Mouse (Mus musculus): ENCODE results near the gene Tomm40. TPM values are rescaled to one million over a fixed set of nuclear protein-coding genes. Genes with fewer than 3 reads are reported as not detected.

Tomm40 gene
- total and polyA plus RNA-seq, 2 experiments from 2014 or later = 151 to 172 TPM

DNA sequence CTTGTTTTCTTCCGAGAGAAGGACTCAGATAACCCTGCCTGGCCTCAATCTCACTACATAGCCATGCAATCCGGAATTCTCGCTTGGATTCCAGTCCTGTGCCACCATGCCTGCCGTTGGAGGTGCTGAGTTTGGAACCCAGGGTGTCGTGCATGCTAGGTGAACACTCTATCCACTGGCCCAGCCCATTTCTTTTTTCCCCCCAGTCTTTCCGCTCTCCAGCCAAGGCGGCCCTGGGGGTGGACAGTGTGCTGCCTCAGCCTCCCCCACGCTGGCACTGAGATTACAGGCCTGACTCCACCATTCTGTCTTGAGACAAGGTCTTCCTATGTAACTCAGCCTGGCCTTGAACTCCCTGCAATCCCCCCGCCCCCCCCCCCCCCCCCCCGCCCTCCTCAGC, 30.7 kb upstream of the Tomm40 start:
- TF ChIP-seq CTCF (IDR thresholded peaks at IDR 0.05; ENCODE audit: low read depth) = no peak
- no peak overlapping the region for H3K4me3 ChIP-seq (ENCODE audit: low read length)
- H3K4me2 ChIP-seq (ENCODE audit: low read depth, low read length) = no peak overlapping the region
- no peaks in the 10 kb centered on the region for H3K36me3 ChIP-seq (ENCODE audit: insufficient read depth, low read length)
- no peaks in the 10 kb centered on the region for H3K9me3 ChIP-seq (ENCODE audit: low read length)
- DNase-seq (ENCODE audit: low spot score) (no peak), ATAC-seq (no peak)
- no peaks in the 10 kb centered on the region for H3K27me3 ChIP-seq (ENCODE audit: insufficient read depth, low read length)
- peaks cover 25% of the 10 kb centered on the region for H3K4me1 ChIP-seq (ENCODE audit: insufficient read depth, low read length)
- 77% methylated on average over 9 of the region's 10 CpGs for WGBS
- no peak overlapping the region for H3K27ac ChIP-seq
- no peak overlapping the region for H3K9ac ChIP-seq (replicated peaks; ENCODE audit: low read length)

DNA sequence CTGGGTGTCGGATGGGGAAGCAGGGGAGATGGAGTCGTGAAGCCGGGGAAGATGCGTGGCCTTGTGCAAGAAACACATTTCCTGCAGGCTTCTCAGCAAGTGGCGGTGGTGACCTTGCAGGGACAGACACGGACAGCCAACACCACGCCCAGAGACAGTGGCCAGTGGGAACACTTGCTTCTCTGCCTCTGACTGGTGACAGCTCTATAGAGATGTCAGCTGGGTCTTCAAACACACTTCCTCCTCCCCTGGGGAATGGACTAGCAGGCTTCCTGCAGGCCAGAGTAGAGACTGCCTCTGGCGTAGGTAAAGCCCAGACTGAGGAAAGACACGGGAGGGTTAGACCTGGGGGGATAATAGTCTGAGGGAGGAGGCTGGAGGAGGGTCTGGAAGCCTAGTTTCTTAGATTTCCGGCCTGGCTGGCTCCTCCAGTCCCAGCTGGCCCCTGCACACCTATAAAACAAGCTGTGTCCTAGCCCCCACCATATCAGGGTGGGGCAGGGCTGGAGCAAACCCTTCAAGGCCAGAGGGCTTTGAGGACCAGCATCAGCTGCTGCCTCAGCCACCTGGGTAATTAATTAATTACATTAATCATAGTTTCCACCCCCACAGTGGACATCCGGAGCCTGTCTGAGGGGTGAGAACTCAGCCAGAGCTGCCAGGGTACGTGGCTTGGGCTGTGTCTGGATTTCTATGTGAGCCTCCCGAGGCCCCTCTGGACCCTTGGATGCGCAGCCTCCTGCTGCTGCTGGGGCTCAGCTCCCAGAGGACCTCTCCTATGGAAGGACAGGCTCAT, 29.6 kb upstream of the Tomm40 start:
- Histone ChIP-seq H3K4me3 (ENCODE audit: low read length) (no peak overlapping the region), H3K4me1 (ENCODE audit: insufficient read depth, low read length) (peaks cover 20% of the 10 kb centered on the region), H3K36me3 (ENCODE audit: insufficient read depth, low read length) (no peaks in the 10 kb centered on the region), H3K9ac (replicated peaks; ENCODE audit: low read length) (no peak overlapping the region), H3K27ac (peak overlapping the region; percentile 1; the same call in 1 of the 2 replicates), H3K9me3 (ENCODE audit: low read length) (no peaks in the 10 kb centered on the region), H3K4me2 (ENCODE audit: low read depth, low read length) (no peak overlapping the region), H3K27me3 (ENCODE audit: insufficient read depth, low read length) (no peaks in the 10 kb centered on the region)
- 62% methylated on average over 14 of the region's 14 CpGs for WGBS
- DNase-seq (ENCODE audit: low spot score) = no peak
- ATAC-seq = no peak
- no peak for TF ChIP-seq CTCF (IDR thresholded peaks at IDR 0.05; ENCODE audit: low read depth)

DNA sequence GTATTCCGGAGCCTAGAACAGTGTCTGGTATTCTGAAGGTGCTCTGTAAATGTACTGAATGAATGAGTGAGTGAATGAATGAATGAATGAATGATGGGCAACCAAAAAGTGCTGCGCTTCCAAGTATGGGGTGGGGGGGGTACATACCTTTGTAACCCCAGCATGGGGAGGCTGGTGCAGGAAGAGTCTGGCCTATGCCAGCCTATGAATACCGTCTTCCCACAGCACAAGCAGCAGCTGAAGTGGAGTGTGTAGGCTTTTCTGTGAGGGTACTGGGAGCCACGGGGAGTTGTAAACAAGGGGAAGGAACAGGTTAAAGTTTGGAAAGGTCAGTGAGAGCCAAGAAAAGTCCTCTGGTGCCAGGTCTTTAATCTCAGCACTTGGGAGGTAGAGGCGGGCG, 28.6 kb upstream of the Tomm40 start:
- H3K4me1 ChIP-seq (ENCODE audit: insufficient read depth, low read length) = peaks cover 19% of the 10 kb centered on the region
- H3K4me3 ChIP-seq (ENCODE audit: low read length) = no peak overlapping the region
- no peaks in the 10 kb centered on the region for H3K27me3 ChIP-seq (ENCODE audit: insufficient read depth, low read length)
- H3K9ac ChIP-seq (replicated peaks; ENCODE audit: low read length) = no peak overlapping the region
- no peak for TF ChIP-seq CTCF (IDR thresholded peaks at IDR 0.05; ENCODE audit: low read depth)
- ATAC-seq = no peak
- 85% methylated on average over 6 of the region's 6 CpGs for WGBS
- no peak overlapping the region for H3K4me2 ChIP-seq (ENCODE audit: low read depth, low read length)
- H3K9me3 ChIP-seq (ENCODE audit: low read length) = no peaks in the 10 kb centered on the region
- DNase-seq (ENCODE audit: low spot score) = no peak
- H3K36me3 ChIP-seq (ENCODE audit: insufficient read depth, low read length) = no peaks in the 10 kb centered on the region
- no peak overlapping the region for H3K27ac ChIP-seq

DNA sequence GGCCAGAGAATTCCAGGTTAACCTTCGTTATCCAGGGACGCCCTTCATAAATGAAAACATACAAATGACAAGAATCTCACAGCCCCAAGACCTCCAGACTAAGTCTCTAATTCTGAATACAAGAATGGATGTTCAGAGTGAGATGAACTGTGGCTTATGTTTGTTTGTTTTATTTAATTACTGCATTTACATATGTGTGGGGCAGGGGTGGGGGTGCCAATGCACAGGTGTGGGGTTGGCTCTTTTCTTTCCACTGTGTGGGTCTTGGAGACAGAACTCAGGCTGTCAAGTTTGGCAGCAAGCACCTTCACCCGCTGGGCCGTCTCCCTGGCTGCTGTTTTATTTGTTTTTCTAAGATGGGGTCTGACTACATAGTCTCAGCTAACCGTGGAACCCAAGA, 27.2 kb upstream of the Tomm40 start:
- H3K4me1 ChIP-seq (ENCODE audit: insufficient read depth, low read length) = 0 out of 2 replicates have a peak, but pooled peaks cover 8% of the 10 kb centered on the region
- H3K36me3 ChIP-seq (ENCODE audit: insufficient read depth, low read length) = peaks cover 8% of the 10 kb centered on the region; the same call in 1 of the 2 replicates
- TF ChIP-seq CTCF (IDR thresholded peaks at IDR 0.05; ENCODE audit: low read depth) = no peak
- no peaks in the 10 kb centered on the region for H3K9me3 ChIP-seq (ENCODE audit: low read length)
- H3K4me3 ChIP-seq (ENCODE audit: low read length) = no peak overlapping the region
- H3K27ac ChIP-seq = no peak overlapping the region
- no peak for DNase-seq (ENCODE audit: low spot score)
- ATAC-seq = no peak
- H3K27me3 ChIP-seq (ENCODE audit: insufficient read depth, low read length) = no peaks in the 10 kb centered on the region
- no peak overlapping the region for H3K9ac ChIP-seq (replicated peaks; ENCODE audit: low read length)
- no peak overlapping the region for H3K4me2 ChIP-seq (ENCODE audit: low read depth, low read length)
- 50% methylated on average over 5 of the region's 5 CpGs for WGBS

GRCm38 (mm10) chr7:19741329-19742031, 26.2 kb upstream of the Tomm40 start:
- ATAC-seq (no peak), DNase-seq (ENCODE audit: low spot score) (no peak)
- no peak overlapping the region for H3K27ac ChIP-seq
- H3K9ac ChIP-seq (replicated peaks; ENCODE audit: low read length) = no peak overlapping the region
- no peak for TF ChIP-seq CTCF (IDR thresholded peaks at IDR 0.05; ENCODE audit: low read depth)
- H3K4me1 ChIP-seq (ENCODE audit: insufficient read depth, low read length) = 0 out of 2 replicates have a peak, but pooled peaks cover 2% of the 10 kb centered on the region
- H3K36me3 ChIP-seq (ENCODE audit: insufficient read depth, low read length) = peaks cover 14% of the 10 kb centered on the region; the same call in 1 of the 2 replicates
- H3K4me3 ChIP-seq (ENCODE audit: low read length) = no peak overlapping the region
- H3K27me3 ChIP-seq (ENCODE audit: insufficient read depth, low read length) = no peaks in the 10 kb centered on the region
- no peaks in the 10 kb centered on the region for H3K9me3 ChIP-seq (ENCODE audit: low read length)
- WGBS = 13% methylated on average over 8 of the region's 8 CpGs
- H3K4me2 ChIP-seq (ENCODE audit: low read depth, low read length) = no peak overlapping the region

- H3K36me3 ChIP-seq (ENCODE audit: insufficient read depth, low read length) = peaks cover 17% of the 10 kb centered on the region; the same call in 1 of the 2 replicates
- ATAC-seq = no peak
- WGBS = 93% methylated on average over 11 of the region's 11 CpGs
- H3K4me2 ChIP-seq (ENCODE audit: low read depth, low read length) = no peak overlapping the region
- no peak overlapping the region for H3K9ac ChIP-seq (replicated peaks; ENCODE audit: low read length)
- no peaks in the 10 kb centered on the region for H3K9me3 ChIP-seq (ENCODE audit: low read length)
- H3K27me3 ChIP-seq (ENCODE audit: insufficient read depth, low read length) = no peaks in the 10 kb centered on the region
- H3K4me1 ChIP-seq (ENCODE audit: insufficient read depth, low read length) = no peaks in the 10 kb centered on the region
- no peak for DNase-seq (ENCODE audit: low spot score)
- no peak overlapping the region for H3K27ac ChIP-seq
- TF ChIP-seq CTCF (IDR thresholded peaks at IDR 0.05; ENCODE audit: low read depth) = peak; percentile 25
- no peak overlapping the region for H3K4me3 ChIP-seq (ENCODE audit: low read length)
These were observed 25.0 kb upstream of the Tomm40 start for GRCm38 (mm10) chr7:19740269-19740668.

Measured in hindbrain, postnatal 0 days (tissue).